Mouse (Mus musculus) spleen, postnatal 4 days (tissue): ENCODE results near the gene Adamtsl5.

Experiments
- DNase-seq, 2 experiments: peaks; one replicate each; pipeline ENCODE4 v3.0.0; 2022; ENCODE audit warnings: low spot score in 2 of 2

The Adamtsl5 gene

DNA sequence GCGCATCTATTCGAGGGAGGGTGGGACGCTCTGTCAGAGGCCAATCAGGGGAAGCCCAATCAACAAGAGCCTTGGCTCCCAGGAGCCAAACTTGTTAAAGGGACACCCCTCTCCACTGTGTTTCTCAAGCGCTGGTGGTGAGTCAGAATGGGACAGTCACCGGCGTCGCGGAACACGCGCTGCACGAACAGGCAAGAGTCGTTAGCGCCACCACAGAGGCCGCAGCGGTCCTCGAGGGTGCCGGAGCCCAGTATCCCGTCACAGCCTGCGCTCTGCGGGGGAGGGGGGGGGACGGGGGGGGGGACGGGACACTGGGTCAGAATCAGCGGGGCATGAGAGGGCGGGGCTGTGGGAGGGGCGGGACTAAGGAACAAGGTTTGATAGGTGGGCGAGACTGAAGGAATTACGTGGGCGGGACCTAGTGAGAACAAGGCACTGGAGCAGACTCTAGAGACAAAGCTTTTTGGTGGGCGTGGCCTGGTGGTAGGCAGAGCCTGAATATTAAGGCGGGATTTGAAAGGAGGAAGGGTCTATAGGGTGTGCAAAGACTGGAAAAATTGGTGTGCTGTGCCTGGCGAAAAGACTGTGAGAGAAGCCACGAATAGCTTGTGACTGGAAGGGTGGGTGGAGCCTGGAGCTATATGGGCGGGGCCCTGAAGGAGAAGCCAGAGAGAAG, 5.3 kb downstream of the Adamtsl5 start:
- DNase-seq: peak in 1 of 2 experiments; percentile 65

DNA sequence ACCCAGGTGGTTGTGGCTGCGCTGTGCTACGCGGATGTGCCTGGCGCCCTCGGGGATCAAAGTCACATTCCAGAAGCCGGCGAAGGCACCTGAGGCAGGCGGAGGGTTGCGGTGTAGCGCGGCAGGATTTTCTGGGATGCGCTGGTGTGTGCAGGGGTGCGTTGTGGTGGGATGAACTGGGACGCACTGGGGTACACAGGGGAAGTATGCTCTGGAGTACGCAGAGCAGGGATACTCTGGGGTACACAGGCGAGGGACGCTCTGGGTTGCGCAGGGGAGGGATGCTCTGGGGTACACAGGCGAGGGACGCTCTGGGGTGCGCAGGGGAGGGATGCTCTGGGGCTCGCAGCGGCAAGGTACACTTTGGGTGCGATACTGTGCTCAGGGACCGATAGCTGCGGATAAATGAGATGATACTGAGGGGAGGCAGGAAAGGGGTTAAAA, 5.9 kb downstream of the Adamtsl5 start:
- DNase-seq: no peak

DNA sequence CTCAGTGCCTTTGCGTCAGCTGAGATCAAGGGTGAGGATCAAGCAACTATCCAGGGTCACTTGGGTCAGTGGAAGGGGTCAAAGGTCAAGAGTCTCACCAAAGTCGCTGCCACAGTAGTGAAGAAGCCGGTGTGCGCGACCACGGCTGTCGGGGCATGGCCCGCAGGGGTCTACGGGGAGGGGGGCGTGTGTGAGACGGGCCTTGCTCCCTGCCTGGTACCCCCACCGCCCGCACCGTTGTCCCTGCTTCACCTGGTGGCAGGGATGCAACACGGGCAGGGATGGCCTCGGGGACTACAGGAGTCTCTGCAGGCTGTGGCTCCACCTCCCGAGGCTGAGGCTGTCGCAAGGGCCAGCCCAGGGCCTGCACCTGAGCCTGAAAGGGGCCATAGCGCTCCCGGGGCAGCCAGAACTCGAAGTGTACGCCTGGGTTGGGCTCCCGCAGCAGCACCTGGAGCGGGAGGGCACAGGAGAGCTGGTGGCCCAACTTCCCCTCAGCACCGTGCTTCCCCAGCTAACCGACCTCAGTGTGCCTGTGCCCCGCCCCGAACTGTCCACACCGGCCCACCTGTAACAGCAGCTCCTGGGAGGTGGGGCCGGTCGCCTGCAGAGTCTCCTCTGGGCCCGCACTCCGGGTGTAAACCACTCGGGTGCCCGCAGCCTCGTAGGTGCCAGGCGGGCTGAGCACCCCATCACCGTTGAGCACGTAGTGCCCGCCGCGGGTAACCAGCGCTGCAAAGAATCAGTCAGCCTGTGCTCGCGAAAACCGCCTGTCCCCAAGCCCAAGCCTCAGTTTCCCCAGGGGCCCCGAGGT, 6.5 kb downstream of the Adamtsl5 start:
- DNase-seq: no peak

DNA sequence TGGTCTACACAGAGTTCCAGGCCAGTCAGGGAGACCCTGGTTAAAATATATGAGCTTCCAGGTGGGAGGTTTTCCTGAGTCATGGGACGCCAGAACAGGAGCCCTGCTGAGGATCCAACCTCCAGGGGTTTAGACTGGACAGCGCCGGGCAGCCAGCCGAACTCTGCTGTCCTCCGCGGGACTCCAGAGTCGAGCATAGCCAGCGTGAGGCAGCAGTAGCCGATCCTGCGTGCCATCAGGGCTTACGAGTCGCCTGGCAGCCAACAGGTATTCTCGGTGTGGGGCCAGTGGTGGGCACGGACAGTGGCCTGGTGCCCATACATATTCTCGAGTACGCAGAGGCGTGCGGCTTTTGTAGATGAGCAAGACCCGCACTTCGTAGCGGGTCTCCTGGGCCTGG, 7.2 kb downstream of the Adamtsl5 start:
- DNase-seq: no peak

DNA sequence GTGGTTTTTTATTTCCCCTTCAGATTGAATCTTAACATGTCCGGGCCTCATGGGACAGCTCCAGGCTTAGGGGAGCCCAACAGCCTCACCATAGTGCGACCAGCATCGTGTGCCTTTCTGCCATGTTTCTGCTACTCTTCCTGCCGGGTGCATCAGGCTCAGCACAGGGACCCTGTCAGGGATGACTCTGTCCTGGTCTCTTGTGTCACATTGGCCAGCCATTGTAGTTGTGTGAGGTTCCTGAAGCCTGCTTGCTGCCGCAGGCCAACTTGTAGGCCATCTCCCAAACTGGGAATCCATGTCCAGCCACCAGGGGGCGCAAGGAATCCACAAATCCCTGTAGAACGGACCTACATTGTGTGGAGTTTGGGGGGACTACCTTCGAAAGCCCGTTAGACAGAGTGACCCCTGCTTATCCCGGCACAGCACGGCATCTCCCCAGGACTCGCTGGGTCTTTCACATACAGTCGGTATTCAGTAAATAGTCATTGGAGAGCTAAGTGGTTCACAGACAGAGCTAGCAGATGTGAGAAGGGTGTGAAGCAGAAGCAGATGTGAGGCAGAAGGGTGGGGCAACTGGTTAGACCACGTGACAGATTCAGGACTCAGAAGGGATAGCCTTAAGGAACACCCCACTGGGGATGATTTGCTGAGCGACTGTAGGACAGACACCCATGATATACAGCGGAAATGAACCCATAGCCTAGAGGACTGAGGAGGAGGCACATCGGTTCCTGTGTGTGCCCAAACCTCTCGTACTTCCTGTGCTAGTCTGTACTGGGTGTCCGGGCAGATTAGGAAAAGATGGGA, 8.1 kb downstream of the Adamtsl5 start:
- peak; percentile 87 to 97 for DNase-seq

DNA sequence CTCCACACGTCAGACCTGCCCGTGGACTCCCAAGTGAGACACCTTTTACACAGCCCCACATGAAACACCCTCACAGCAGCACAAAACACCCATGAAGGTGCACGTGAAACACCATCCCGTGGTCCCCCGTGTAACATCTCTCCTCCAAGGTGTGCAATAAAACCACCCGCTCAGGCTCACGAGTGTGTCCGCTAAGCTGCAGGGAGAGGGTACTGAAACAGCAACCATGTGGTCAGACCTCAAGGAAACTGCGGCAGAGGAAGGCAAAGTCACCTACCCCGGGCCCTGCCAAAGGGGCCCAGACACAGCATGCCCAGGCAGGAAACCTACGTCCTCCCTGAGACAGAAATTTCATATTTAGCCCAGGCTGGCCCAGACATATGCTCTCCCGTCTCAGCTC, 11.9 kb downstream of the Adamtsl5 start:
- DNase-seq: no peak

DNA sequence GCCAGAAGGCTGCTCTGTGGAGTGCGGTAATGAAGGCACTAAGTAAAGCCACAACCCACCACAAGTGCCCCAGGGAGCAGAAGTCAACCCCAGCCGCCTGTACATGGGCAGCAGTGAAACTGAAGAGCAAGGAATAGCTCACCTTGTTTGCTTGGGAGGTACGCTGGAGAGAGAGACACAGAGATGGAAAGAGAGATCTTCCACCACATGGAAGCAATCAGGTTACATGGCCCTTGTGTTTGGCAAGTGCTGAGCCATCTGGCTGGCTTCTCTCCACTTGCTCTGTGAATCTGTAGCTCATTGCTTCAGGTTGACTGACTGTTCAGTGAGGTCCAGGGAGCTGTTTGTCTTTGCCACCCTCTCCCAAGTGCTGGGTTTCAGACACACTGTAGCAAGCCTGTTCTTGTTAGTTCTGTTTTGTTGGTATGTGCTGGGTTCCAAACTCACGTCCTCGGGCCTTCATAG, 15.7 kb downstream of the Adamtsl5 start:
- peak in 1 of 2 experiments; percentile 16 for DNase-seq

DNA sequence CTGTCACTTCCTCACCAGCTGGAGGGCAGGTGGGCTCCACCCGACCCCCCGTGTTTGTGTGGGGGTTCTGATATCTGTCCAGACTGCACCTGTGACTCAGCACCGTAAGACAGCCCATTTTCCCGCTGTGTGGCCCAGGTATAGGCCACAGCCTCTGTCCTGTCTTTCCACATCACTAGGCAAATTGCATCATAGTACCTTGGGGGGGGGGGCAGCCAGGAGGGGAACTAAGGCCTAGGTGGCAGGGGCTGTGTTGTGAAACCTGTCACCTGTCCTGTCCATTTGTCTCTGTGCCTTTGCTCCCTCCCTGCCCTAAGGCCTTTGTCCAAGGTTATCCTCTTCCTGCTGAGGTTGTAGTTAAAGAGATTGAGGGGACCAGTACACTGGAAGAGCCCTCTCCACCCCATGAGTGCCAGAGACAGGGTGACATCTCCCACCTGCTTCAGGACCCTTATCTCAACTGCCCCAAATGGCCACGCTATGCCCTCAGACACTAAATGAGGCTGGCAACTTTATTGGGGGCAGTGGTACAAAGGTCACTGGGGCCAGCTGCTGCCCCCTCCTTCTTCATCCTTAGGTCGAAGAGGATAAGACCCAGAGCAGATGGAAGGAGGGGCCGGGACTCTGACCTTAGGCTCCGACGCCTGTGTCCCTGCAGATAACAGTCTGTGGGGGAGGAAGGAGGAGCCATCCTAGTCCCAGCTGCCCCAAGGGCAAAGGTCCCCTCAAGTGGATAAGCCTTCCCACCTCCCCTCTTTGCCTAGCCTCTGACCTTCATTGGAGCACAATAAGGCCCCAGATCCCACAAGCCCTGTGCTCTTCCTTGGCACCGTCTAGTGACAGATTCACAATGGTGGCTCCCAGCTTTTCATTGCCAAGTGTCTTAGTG, 16.3 kb downstream of the Adamtsl5 start:
- peak; percentile 73 to 81 for DNase-seq

DNA sequence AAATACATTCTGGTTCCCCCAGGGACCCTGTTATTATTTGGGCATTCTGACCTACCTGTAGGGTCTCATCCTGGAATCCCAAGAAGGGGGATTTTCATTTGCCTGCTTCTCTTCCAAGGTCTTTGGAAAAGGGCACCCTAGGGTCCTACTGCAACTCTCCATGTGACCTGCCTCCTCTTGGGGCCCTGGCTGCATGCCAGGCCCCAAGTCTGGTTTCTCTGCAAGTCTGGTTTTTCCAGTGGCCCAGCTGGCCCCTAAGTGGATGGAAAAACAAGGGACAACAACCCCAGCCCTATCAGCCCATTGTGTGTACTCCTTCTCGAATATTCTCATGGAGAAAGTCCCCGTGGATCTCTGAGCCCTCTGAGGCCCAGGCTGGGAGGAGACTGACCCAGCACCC, 17.3 kb downstream of the Adamtsl5 start:
- peak in 1 of 2 experiments; percentile 14 for DNase-seq

DNA sequence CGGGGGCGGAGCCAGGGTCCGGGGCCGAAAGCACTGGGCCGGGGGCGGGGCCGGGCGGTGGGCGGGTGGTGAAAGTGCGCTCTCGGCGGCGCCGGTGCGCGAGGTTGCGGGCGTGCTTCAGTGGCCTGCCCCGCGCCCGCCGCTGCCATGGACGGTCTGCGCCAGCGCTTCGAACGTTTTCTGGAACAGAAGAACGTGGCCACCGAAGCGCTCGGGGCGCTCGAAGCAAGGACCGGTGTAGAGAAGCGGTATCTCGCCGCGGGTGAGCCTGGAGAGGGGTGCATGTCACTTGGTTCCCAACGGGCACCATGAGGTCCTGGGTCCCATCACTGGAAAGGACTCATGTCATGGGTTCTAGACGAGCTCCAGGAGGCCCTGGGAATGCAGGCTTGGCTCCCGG, 18.1 kb downstream of the Adamtsl5 start:
- DNase-seq: no peak

DNA sequence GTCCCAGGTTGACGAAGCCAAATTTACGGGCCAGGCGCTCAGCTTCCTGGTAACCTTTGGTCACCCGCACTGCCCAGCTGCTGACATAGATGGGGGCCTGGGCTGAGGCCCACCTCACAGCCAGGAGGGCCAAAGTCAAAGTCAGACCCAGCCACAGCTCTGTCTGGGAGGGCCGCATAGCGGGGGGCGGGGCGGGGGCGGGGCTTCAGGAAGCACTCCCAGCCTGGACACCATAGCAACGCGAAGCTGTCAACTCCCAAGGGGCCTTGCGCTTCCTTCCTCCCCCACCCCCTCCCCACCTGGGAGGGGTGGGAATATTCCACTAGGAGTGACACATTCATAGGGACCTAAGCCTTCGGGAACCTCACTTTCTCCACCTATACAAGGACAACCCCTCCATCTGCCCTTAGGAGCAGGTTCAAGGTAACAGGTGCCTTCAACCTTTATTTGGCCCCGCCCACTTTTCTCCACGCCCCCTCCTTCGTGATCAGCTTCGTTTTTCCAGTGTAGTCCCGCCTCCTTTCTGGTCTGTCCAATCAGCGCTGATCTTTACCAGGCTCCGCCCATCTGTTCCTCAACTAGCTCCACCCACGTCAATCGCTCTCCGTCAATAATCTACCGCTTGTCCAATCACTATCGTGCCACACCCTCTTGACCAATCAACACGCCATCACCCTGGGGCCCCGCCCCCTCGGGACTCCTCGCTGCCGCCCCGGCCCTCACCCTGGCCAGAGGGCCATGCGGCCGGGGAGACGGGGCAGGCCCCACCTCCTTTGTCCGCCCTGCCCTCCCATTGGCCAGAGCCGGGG, 18.7 kb downstream of the Adamtsl5 start, which contains the start of the genes Pcsk4 and Reep6:
Gene Pcsk4, minus strand, starts transcription at position 226 of the 809 bp plus-strand sequence.
Gene Reep6, plus strand, starts transcription at position 681 of the 809 bp plus-strand sequence.
- peak; percentile 95 to 97 for DNase-seq

DNA sequence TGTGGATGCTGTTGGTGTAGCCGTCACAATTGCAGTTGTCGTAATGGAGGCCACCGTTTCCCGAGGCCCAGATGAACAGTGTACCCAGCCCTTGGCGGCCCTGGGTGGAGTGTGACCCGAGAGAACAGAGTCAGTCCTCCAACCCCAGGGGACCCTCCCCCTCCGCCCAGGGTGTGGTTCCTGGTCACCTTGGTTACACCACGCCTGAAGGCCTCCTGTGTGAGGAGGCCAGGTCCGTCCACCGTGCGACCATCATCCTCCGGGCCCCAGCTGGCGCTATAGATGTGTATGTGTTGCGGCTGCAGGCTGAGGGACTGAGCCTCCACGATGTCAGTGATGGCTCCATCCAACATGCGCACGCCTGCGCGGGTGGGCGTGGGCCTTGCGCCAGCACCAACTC, 23.2 kb downstream of the Adamtsl5 start:
- DNase-seq: no peak

DNA sequence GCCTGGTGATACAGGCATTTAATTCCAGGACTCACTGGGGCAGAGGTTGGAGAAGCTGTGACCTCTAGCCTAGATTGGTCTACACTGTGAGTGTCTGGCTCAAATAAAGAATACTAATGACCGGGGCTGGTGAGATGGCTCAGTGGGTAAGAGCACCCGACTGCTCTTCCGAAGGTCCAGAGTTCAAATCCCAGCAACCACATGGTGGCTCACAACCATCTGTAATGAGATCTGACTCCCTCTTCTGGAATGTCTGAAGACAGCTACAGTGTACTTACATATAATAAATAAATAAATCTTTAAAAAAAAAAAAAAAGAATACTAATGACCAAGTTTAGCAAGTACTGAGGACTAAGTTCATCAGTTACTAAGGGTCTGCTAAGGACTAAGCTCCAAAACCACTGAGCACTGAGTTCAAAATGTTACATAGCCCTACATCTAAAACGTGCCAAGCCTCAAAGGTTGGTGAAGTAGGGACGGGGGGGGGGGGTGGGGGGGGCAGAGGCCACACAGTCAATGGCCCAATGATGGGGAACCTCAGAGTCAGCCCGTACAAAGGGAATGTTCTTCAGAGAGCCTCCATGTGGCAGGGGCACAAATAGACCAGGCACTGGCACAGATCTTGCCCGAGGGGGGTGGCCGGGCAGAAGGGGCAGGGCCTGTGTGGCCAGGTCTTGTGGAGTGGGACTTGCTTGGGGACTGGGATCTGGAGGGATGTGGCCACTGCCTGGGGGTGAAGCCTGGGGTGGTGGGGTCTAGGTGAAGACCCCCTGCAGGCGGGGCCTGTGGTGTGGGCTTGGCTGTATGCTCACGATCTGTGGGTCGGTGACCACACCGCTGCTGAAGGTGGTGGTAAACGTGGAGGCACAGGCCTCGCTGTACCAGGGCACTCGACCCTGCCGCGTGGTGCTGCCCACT, 23.8 kb downstream of the Adamtsl5 start:
- no peak for DNase-seq

DNA sequence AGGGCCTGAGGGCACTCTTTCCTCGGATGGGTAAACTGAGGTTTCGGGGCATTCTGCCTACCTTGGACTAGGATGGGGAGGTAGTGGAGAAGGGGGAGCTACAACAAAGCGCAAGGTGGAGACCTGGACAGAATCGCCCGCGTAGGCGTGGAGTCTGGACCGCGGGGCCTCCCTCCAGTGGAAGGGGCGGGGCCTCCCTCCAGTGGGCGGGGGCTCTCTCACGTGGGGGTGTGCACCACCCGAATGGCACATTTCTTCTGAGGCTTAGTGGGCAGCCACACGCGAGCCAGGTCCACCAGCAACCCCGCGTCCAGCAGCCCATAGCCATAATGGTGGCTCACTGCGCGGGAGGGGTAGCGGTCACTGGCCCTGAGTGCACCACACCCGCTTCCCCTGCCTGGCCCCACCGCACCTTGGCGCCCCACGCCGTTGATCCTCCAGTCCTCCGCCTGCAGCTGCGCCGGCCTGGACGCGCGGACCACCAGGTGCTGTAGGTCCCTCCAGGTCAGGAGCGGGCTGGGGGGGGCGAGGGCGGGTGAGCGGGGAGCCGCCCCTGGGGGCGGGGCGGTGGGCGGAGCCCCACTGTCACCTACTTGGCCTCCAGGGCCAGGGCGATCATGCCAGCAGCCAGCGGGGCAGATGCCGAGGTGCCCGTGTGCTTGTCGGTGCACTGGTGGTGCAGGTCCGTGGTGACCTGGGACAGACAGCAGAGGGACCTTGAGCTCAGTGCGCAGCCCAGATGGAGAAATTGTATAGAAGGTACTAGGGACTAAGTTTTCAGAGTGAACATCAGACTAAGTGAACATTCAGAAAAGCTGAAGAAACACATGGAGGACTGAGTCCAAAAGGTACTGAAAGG, 24.7 kb downstream of the Adamtsl5 start:
- DNase-seq: peak; percentile 80 to 88

DNA sequence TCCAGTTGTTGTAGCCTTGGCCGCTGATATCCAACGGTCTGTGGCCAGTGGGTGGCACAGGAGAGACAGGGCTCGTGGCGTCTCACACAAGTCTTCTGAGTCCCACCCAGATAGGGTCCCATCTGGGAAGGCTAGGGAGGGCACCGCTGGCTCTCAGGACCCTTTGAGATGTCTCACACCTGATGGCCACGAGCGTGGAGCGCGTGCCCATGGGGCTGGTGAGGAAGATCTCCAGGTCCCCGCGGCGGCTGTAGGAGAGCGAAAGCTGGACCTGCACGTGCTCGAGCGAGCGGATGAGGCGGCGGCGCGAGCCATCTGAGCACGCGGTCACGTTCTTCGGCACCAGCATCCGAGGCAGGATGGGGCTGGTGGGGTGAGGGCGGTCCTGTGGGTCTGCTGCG, 25.4 kb downstream of the Adamtsl5 start:
- DNase-seq: peak in 1 of 2 experiments; percentile 55

DNA sequence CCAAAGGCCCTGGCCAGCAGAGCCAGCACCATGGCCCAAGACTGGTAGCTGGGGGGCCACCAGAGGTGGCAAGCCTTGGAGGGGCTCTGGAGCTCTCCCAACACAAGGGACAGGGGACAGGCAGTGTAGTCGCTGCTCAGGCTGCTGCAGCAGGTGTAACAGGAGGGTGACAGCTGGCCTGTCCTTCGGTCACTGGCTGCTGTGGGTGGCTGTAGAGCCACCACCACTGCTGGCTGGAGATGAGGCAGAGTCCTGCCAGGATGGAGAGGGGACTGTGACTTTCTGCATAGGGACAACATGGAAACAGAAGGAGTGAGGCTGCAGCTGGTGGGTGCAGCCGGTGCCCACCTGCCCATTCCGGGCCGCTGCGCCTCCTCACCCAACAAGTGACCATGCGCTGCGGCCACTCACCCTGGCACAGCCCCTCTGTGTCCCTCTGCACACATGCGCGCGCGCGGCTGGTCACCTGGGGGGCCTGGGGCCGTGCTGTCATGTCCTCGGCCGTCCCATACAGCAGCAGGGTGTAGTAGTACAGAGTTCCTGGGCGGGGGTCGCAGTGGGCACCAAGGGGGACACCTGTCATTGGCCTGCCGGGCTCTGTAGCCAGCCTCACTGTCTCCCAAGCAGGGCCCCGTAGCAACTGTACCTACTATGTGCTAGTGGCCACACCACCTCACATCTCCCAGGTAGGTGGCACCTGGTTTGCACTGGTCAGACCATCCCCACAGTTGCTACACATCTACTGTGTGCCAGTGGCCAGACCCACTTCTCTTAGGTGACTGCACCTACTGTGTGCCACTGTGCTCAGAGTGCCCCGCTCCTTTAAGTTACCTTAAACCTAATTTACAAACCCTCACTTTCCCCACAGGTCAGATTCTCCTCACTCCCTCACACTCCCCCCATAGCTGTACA, 26.3 kb downstream of the Adamtsl5 start:
- peak in 1 of 2 experiments; percentile 24 for DNase-seq
